Mouse (Mus musculus) central nervous system, embryonic 18 days (tissue): Measurements from ENCODE around the gene Grpel1. TPM values are rescaled to one million over a fixed set of nuclear protein-coding genes. Genes with fewer than 3 reads are reported as not detected.

Experiments
- polyA plus RNA-seq: library from polyadenylated mRNA; depleted of rRNA; stranded (reverse); fragments of >200 nt; gene quantifications from 2 replicates; pipeline ENCODE4 v1.2.3, GENCODE M21; 2012; rRNA removed

Gene Grpel1
- 21.6 and 24.0 TPM in 2 replicates for polyA plus RNA-seq

GRCm38 (mm10) chr5:36464709-36465661, at the start of gene Grpel1:
TSS of gene Grpel1 (plus strand) at chr5:36464998.

GRCm38 (mm10) chr5:36484171-36484990, 19.6 kb downstream of the Grpel1 start, which contains the start of the genes Tada2b and Ccdc96:
TSS of gene Tada2b (minus strand) at chr5:36484285.
TSS of gene Ccdc96 (plus strand) at chr5:36484588.

Other genes with a start within 250 kb of the Grpel1 start
- 13.1 and 15.0 TPM in 2 replicates for gene Sorcs2, start 66.9 kb upstream of the Grpel1 start, polyA plus RNA-seq
- 15.9 and 16.8 TPM in 2 replicates for gene Tada2b, start 19.3 kb downstream of the Grpel1 start, polyA plus RNA-seq
- 1.7 and 2.1 TPM in 2 replicates for gene Ccdc96, start 19.6 kb downstream of the Grpel1 start, polyA plus RNA-seq
- 108 and 114 TPM in 2 replicates for gene Tbc1d14, start 128.3 kb downstream of the Grpel1 start, polyA plus RNA-seq
- 40.5 and 43.5 TPM in 2 replicates for gene D5Ertd579e, start 231.0 kb downstream of the Grpel1 start, polyA plus RNA-seq